Mouse (Mus musculus): ENCODE measurements around the gene Gm8138. TPM values are rescaled to one million over a fixed set of nuclear protein-coding genes. Genes with fewer than 3 reads are reported as not detected.
"Not testable (repeated sequence)": the region's sequence is repeated elsewhere in the genome, so short reads cannot be mapped to it uniquely, and the experiment has no call there.

The Gm8138 gene
- polyA plus RNA-seq (2017; shearing (Covaris generic)), result not detected

- ATAC-seq, result not testable (repeated sequence)
Observed at GRCm38 (mm10) chr14:43416250-43416649, at the start of gene Gm8138. TSS of gene Gm8138 (minus strand) at chr14:43416350.

- not testable (repeated sequence) for ATAC-seq
Observed at GRCm38 (mm10) chr14:43361713-43362112, 54.4 kb downstream of the Gm8138 start.

Other genes starting within 250 kb of the Gm8138 start
- gene Gm7233, start 236.5 kb downstream of the Gm8138 start, polyA plus RNA-seq (2017; shearing (Covaris generic)), result not detected
- not detected for gene Gm8122, start 181.0 kb downstream of the Gm8138 start, polyA plus RNA-seq (2017; shearing (Covaris generic))
- gene Gm8126, start 157.7 kb downstream of the Gm8138 start, polyA plus RNA-seq (2017; shearing (Covaris generic)), result not detected
- gene Gm9732, start 141.3 kb downstream of the Gm8138 start, polyA plus RNA-seq (2017; shearing (Covaris generic)), result not detected
- gene Gm8127, start 122.5 kb downstream of the Gm8138 start, polyA plus RNA-seq (2017; shearing (Covaris generic)), result not detected
- not detected for gene 1700001F09Rik, start 68.5 kb downstream of the Gm8138 start, polyA plus RNA-seq (2017; shearing (Covaris generic))
- gene Gm5799, start 127.2 kb upstream of the Gm8138 start, polyA plus RNA-seq (2017; shearing (Covaris generic)), result not detected
- gene Gm17654, start 162.8 kb upstream of the Gm8138 start, polyA plus RNA-seq (2017; shearing (Covaris generic)), result not detected
- gene Gm10375, start 191.7 kb upstream of the Gm8138 start, polyA plus RNA-seq (2017; shearing (Covaris generic)), result not detected

Measured in inflammation-experienced regulatory T-cells, adult 6 months (primary cell).